Mouse (Mus musculus): ENCODE measurements around the gene Aipl1. TPM values are rescaled to one million over a fixed set of nuclear protein-coding genes. Genes with fewer than 3 reads are reported as not detected.

The Aipl1 gene
- polyA plus RNA-seq, 1 experiment from 2014 or later, result 0.57 TPM

- no peak overlapping the region for H3K27ac ChIP-seq (replicated peaks)
- ATAC-seq (ENCODE audit: extremely low read depth, insufficient number of reproducible peaks, low FRiP score, low TSS enrichment), result no peak
- H3K9me3 ChIP-seq, result no peaks in the 10 kb centered on the region
- H3K4me1 ChIP-seq, result 0 out of 2 replicates have a peak, but pooled peaks cover 3% of the 10 kb centered on the region
- H3K36me3 ChIP-seq, result no peaks in the 10 kb centered on the region
- H3K4me2 ChIP-seq, result no peak overlapping the region
- 69% methylated on average over 13 of the region's 13 CpGs for WGBS
- H3K27me3 ChIP-seq (replicated peaks), result 0 out of 2 replicates have a peak, but pooled peaks cover 7% of the 10 kb centered on the region
- H3K9ac ChIP-seq, result no peak overlapping the region
- H3K4me3 ChIP-seq, result no peak overlapping the region
Observed at GRCm38 (mm10) chr11:72016518-72017252, 20.6 kb downstream of the Aipl1 start.

- 75% methylated on average over 4 of the region's 4 CpGs for WGBS
- ATAC-seq (ENCODE audit: extremely low read depth, insufficient number of reproducible peaks, low FRiP score, low TSS enrichment), result no peak
- no peak overlapping the region for H3K27ac ChIP-seq (replicated peaks)
- H3K4me2 ChIP-seq, result no peak overlapping the region
- H3K27me3 ChIP-seq (replicated peaks), result 0 out of 2 replicates have a peak, but pooled peaks cover 5% of the 10 kb centered on the region
- no peaks in the 10 kb centered on the region for H3K36me3 ChIP-seq
- H3K9me3 ChIP-seq, result no peaks in the 10 kb centered on the region
- peaks cover 16% of the 10 kb centered on the region; the same call in 1 of the 2 replicates for H3K4me1 ChIP-seq
- no peak overlapping the region for H3K4me3 ChIP-seq
- H3K9ac ChIP-seq, result no peak overlapping the region
Observed at GRCm38 (mm10) chr11:72014674-72015073, 22.6 kb downstream of the Aipl1 start.

- Histone ChIP-seq H3K27me3 (replicated peaks) (0 out of 2 replicates have a peak, but pooled peaks cover 5% of the 10 kb centered on the region), H3K4me2 (no peak overlapping the region), H3K9me3 (no peaks in the 10 kb centered on the region), H3K4me3 (no peak overlapping the region), H3K36me3 (no peaks in the 10 kb centered on the region), H3K9ac (no peak overlapping the region), H3K4me1 (peaks cover 22% of the 10 kb centered on the region), H3K27ac (replicated peaks) (no peak overlapping the region)
- no peak for ATAC-seq (ENCODE audit: extremely low read depth, insufficient number of reproducible peaks, low FRiP score, low TSS enrichment)
- WGBS, result 50% methylated on average over 1 of the region's 1 CpGs
Observed at GRCm38 (mm10) chr11:72011955-72012354, 25.4 kb downstream of the Aipl1 start.

GRCm38 (mm10) chr11:72010940-72011722, 26.2 kb downstream of the Aipl1 start:
- Histone ChIP-seq H3K4me3 (no peak overlapping the region), H3K27me3 (replicated peaks) (0 out of 2 replicates have a peak, but pooled peaks cover 5% of the 10 kb centered on the region), H3K9me3 (no peaks in the 10 kb centered on the region), H3K4me2 (no peak overlapping the region), H3K9ac (no peak overlapping the region), H3K36me3 (no peaks in the 10 kb centered on the region), H3K27ac (replicated peaks) (no peak overlapping the region), H3K4me1 (peaks cover 22% of the 10 kb centered on the region)
- ATAC-seq (ENCODE audit: extremely low read depth, insufficient number of reproducible peaks, low FRiP score, low TSS enrichment), result no peak
- WGBS, result 55% methylated on average over 9 of the region's 9 CpGs

DNA sequence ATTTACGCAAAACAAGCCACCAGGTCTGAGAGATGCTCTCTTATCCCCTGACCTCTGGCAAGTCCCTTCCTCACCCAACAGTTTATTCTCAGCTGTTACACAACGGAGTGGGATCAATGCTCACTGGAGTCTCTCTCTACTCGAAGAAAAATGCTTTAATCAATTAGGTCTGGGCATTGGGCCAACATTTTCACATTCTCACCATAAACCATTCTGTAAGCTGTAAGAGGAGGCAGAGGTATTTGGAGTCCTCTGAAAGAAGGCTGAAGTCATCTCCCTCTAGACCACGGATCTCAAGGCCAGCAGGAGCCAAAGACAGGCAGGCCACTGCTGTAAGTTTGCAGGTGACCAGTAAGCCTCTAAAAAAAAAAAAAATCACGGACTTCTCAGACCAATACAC, 26.9 kb downstream of the Aipl1 start:
- Histone ChIP-seq H3K4me1 (peaks cover 22% of the 10 kb centered on the region), H3K27ac (replicated peaks) (no peak overlapping the region), H3K4me2 (no peak overlapping the region), H3K4me3 (no peak overlapping the region), H3K9me3 (no peaks in the 10 kb centered on the region), H3K9ac (no peak overlapping the region), H3K27me3 (replicated peaks) (0 out of 2 replicates have a peak, but pooled peaks cover 5% of the 10 kb centered on the region), H3K36me3 (no peaks in the 10 kb centered on the region)
- ATAC-seq (ENCODE audit: extremely low read depth, insufficient number of reproducible peaks, low FRiP score, low TSS enrichment), result no peak
- WGBS, result 29% methylated on average over 5 of the region's 5 CpGs

GRCm38 (mm10) chr11:72005547-72005946, 31.8 kb downstream of the Aipl1 start:
- Histone ChIP-seq H3K27me3 (replicated peaks) (no peaks in the 10 kb centered on the region), H3K4me3 (no peak overlapping the region), H3K9me3 (no peaks in the 10 kb centered on the region), H3K9ac (no peak overlapping the region), H3K27ac (replicated peaks) (no peak overlapping the region), H3K36me3 (no peaks in the 10 kb centered on the region), H3K4me2 (no peak overlapping the region), H3K4me1 (peaks cover 11% of the 10 kb centered on the region)
- 87% methylated on average over 6 of the region's 6 CpGs for WGBS
- ATAC-seq (ENCODE audit: extremely low read depth, insufficient number of reproducible peaks, low FRiP score, low TSS enrichment), result no peak

GRCm38 (mm10) chr11:72003171-72003570, 34.1 kb downstream of the Aipl1 start:
- 68% methylated on average over 9 of the region's 9 CpGs for WGBS
- ATAC-seq (ENCODE audit: extremely low read depth, insufficient number of reproducible peaks, low FRiP score, low TSS enrichment), result no peak
- no peaks in the 10 kb centered on the region for H3K9me3 ChIP-seq
- peaks cover 4% of the 10 kb centered on the region; the same call in 1 of the 2 replicates for H3K4me1 ChIP-seq
- H3K27me3 ChIP-seq (replicated peaks), result no peaks in the 10 kb centered on the region
- H3K4me2 ChIP-seq, result no peak overlapping the region
- H3K27ac ChIP-seq (replicated peaks), result no peak overlapping the region
- H3K4me3 ChIP-seq, result no peak overlapping the region
- no peaks in the 10 kb centered on the region for H3K36me3 ChIP-seq
- no peak overlapping the region for H3K9ac ChIP-seq

- H3K9ac ChIP-seq, result no peak overlapping the region
- no peaks in the 10 kb centered on the region for H3K9me3 ChIP-seq
- H3K4me3 ChIP-seq, result no peak overlapping the region
- H3K27ac ChIP-seq (replicated peaks), result no peak overlapping the region
- H3K27me3 ChIP-seq (replicated peaks), result no peaks in the 10 kb centered on the region; the same call in 1 of the 2 replicates
- H3K4me2 ChIP-seq, result no peak overlapping the region
- no peak for ATAC-seq (ENCODE audit: extremely low read depth, insufficient number of reproducible peaks, low FRiP score, low TSS enrichment)
- no peaks in the 10 kb centered on the region for H3K36me3 ChIP-seq
- H3K4me1 ChIP-seq, result no peaks in the 10 kb centered on the region
- 45% methylated on average over 13 of the region's 13 CpGs for WGBS
Observed at GRCm38 (mm10) chr11:72002138-72002853, 35.0 kb downstream of the Aipl1 start.

DNA sequence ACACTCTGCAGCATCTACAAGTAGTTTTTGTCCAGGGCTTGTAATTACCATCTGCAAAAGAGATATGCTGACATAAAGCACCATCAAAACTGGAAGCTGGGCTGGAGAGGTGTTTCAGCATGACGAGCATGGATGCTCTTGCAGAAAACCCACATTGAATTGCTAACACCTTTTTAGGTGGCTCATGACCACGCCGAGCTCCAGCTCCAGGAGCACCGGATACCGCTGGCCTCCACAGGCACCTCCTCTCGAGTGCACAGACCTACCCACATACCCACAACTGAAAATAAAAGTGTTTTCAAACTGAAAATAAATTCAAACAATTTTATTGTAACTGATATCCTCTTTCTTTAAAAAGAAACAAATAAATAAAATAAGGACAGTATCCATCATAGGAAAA, 37.1 kb downstream of the Aipl1 start:
- no peaks in the 10 kb centered on the region; the same call in 1 of the 2 replicates for H3K27me3 ChIP-seq (replicated peaks)
- H3K9ac ChIP-seq, result no peak overlapping the region
- H3K9me3 ChIP-seq, result no peaks in the 10 kb centered on the region
- H3K4me1 ChIP-seq, result peaks cover 15% of the 10 kb centered on the region
- H3K27ac ChIP-seq (replicated peaks), result no peak overlapping the region
- no peak overlapping the region for H3K4me3 ChIP-seq
- 84% methylated on average over 6 of the region's 6 CpGs for WGBS
- no peak for ATAC-seq (ENCODE audit: extremely low read depth, insufficient number of reproducible peaks, low FRiP score, low TSS enrichment)
- no peak overlapping the region for H3K4me2 ChIP-seq
- H3K36me3 ChIP-seq, result no peaks in the 10 kb centered on the region

- H3K4me3 ChIP-seq, result no peak overlapping the region
- H3K4me2 ChIP-seq, result no peak overlapping the region
- 14% methylated on average over 11 of the region's 11 CpGs for WGBS
- no peak overlapping the region for H3K9ac ChIP-seq
- H3K27me3 ChIP-seq (replicated peaks), result no peaks in the 10 kb centered on the region; the same call in 1 of the 2 replicates
- H3K36me3 ChIP-seq, result no peaks in the 10 kb centered on the region
- no peaks in the 10 kb centered on the region for H3K9me3 ChIP-seq
- H3K27ac ChIP-seq (replicated peaks), result no peak overlapping the region
- no peak for ATAC-seq (ENCODE audit: extremely low read depth, insufficient number of reproducible peaks, low FRiP score, low TSS enrichment)
- peaks cover 15% of the 10 kb centered on the region for H3K4me1 ChIP-seq
Observed at GRCm38 (mm10) chr11:71996805-71997204, 40.5 kb downstream of the Aipl1 start.

- H3K4me1 ChIP-seq, result peaks cover 15% of the 10 kb centered on the region
- H3K27me3 ChIP-seq (replicated peaks), result no peaks in the 10 kb centered on the region; the same call in 1 of the 2 replicates
- no peaks in the 10 kb centered on the region for H3K9me3 ChIP-seq
- H3K27ac ChIP-seq (replicated peaks), result peak overlapping the region; percentile 74
- 22% methylated on average over 9 of the region's 9 CpGs for WGBS
- H3K4me2 ChIP-seq, result peak overlapping the region; percentile 58
- H3K4me3 ChIP-seq, result 0 out of 2 replicates have a peak overlapping the region, but pooled peaks have one; percentile 10
- no peaks in the 10 kb centered on the region for H3K36me3 ChIP-seq
- peak; percentile 63; the same call in 1 of the 2 replicates for ATAC-seq (ENCODE audit: extremely low read depth, insufficient number of reproducible peaks, low FRiP score, low TSS enrichment)
- no peak overlapping the region; the same call in 1 of the 2 replicates for H3K9ac ChIP-seq
Observed at GRCm38 (mm10) chr11:71995968-71996511, 41.3 kb downstream of the Aipl1 start.
